Mouse (Mus musculus) CH12.LX (cell line): ENCODE measurements around the gene Ttll11.

Experiments used
- CHD2 ChIP-seq: IDR thresholded peaks from 2 replicates; pipeline ENCODE4 v1.6.1; 2011; ENCODE audit warnings: low read length, improper control_type of control experiment
- CTCF ChIP-seq, 2 experiments: IDR thresholded peaks in 1 of 2; conservative IDR thresholded peaks in 1 of 2; 2 replicates each; pipeline ENCODE4 v1.5.1; 2011 to 2012; ENCODE audit warnings: low read depth in 2 of 2, low read length in 2 of 2, improper control_type of control experiment in 1 of 2, inconsistent platforms in 1 of 2, mild to moderate bottlenecking in 1 of 2, moderate library complexity in 1 of 2
- ELF1 ChIP-seq: IDR thresholded peaks from 2 replicates; pipeline ENCODE4 v1.6.1; 2014; ENCODE audit warnings: low read depth, mild to moderate bottlenecking, inconsistent platforms, low read length, improper control_type of control experiment
- EP300 ChIP-seq: IDR thresholded peaks from 2 replicates; pipeline ENCODE4 v1.6.1; 2011; ENCODE audit warnings: low read length, improper control_type of control experiment
- GABPA ChIP-seq: IDR thresholded peaks from 2 replicates; pipeline ENCODE4 v1.6.1; 2012; ENCODE audit warnings: low read depth, low read length, improper control_type of control experiment, inconsistent platforms; ENCODE audit not compliant: insufficient replicate concordance
- MAFK ChIP-seq: IDR thresholded peaks from 2 replicates; pipeline ENCODE4 v1.6.1; 2011; ENCODE audit warnings: low read length, improper control_type of control experiment; ENCODE audit not compliant: insufficient replicate concordance
- MAX ChIP-seq: IDR thresholded peaks from 2 replicates; pipeline ENCODE4 v1.6.1; 2011; ENCODE audit warnings: low read length, improper control_type of control experiment
- MXI1 ChIP-seq: IDR thresholded peaks from 2 replicates; pipeline ENCODE4 v1.6.1; 2011; ENCODE audit warnings: mild to moderate bottlenecking, low read depth, low read length, improper control_type of control experiment
- POLR2A ChIP-seq: IDR thresholded peaks from 2 replicates; pipeline ENCODE4 v1.6.1; 2011; ENCODE audit warnings: low read depth, mild to moderate bottlenecking, improper control_type of control experiment, low read length
- POLR2AphosphoS2 ChIP-seq: IDR thresholded peaks from 2 replicates; pipeline ENCODE4 v1.6.1; 2011; ENCODE audit warnings: low read depth, low read length, improper control_type of control experiment
- RCOR1 ChIP-seq: conservative IDR thresholded peaks from 2 replicates; pipeline ENCODE4 v1.6.1; 2012; ENCODE audit warnings: low read depth, mild to moderate bottlenecking, inconsistent platforms, low read length, improper control_type of control experiment
- ZKSCAN1 ChIP-seq: IDR thresholded peaks from 2 replicates; pipeline ENCODE4 v1.6.1; 2012; ENCODE audit warnings: low read depth, inconsistent platforms, low read length, improper control_type of control experiment, borderline replicate concordance
- ZNF384 ChIP-seq: IDR thresholded peaks from 2 replicates; pipeline ENCODE4 v1.6.1; 2012; ENCODE audit warnings: low read depth, low read length, improper control_type of control experiment, inconsistent platforms

- TF ChIP-seq POLR2AphosphoS2 (no peak), ZKSCAN1 (no peak), EP300 (no peak), CTCF (conservative IDR thresholded peaks at IDR 0.05 in 1 of 2, IDR thresholded peaks at IDR 0.05 in 1 of 2; ENCODE audit: low read depth in 2 of 2, low read length in 2 of 2) (no peak), MAFK (no peak), CHD2 (no peak), MXI1 (no peak), MAX (no peak), ELF1 (no peak), POLR2A (no peak), ZNF384 (no peak), GABPA (no peak), RCOR1 (no peak)
Observed at GRCm38 (mm10) chr2:35994303-35994702, 14.6 kb upstream of the Ttll11 start.
